Mouse (Mus musculus): ENCODE data around the gene Abcc4. TPM values are rescaled to one million over a fixed set of nuclear protein-coding genes. Genes with fewer than 3 reads are reported as not detected.

Abcc4 gene
- polyA plus RNA-seq, 1 experiment from 2014 or later = 5.2 TPM

- ATAC-seq (ENCODE audit: insufficient read depth, low FRiP score) = no peak
- H3K4me2 ChIP-seq (ENCODE audit: low read depth, low read length) = no peak overlapping the region
- no peaks in the 10 kb centered on the region for H3K36me3 ChIP-seq (ENCODE audit: control insufficient read depth, insufficient read depth, low read length)
- no peaks in the 10 kb centered on the region for H3K4me1 ChIP-seq (ENCODE audit: control insufficient read depth, insufficient read depth, low read length)
- WGBS = 87% methylated on average over 3 of the region's 3 CpGs
- no peaks in the 10 kb centered on the region for H3K27me3 ChIP-seq (ENCODE audit: control insufficient read depth, insufficient read depth, low read length)
- no peak overlapping the region for H3K27ac ChIP-seq (ENCODE audit: low read length)
- H3K9me3 ChIP-seq (replicated peaks; ENCODE audit: control insufficient read depth, low read length) = no peaks in the 10 kb centered on the region
- H3K4me3 ChIP-seq (replicated peaks; ENCODE audit: low read length) = no peak overlapping the region
- H3K9ac ChIP-seq (ENCODE audit: low read length) = no peak overlapping the region
Observed at GRCm38 (mm10) chr14:118598757-118599156, 107.3 kb downstream of the Abcc4 start.

- peak overlapping the region; percentile 17; the same call in 1 of the 2 replicates for H3K27ac ChIP-seq (ENCODE audit: low read length)
- no peak overlapping the region for H3K9ac ChIP-seq (ENCODE audit: low read length)
- H3K36me3 ChIP-seq (ENCODE audit: control insufficient read depth, insufficient read depth, low read length) = no peaks in the 10 kb centered on the region
- ATAC-seq (ENCODE audit: insufficient read depth, low FRiP score) = no peak
- no peak overlapping the region for H3K4me3 ChIP-seq (replicated peaks; ENCODE audit: low read length)
- H3K4me2 ChIP-seq (ENCODE audit: low read depth, low read length) = no peak overlapping the region
- no peaks in the 10 kb centered on the region for H3K9me3 ChIP-seq (replicated peaks; ENCODE audit: control insufficient read depth, low read length)
- WGBS = 75% methylated on average over 13 of the region's 13 CpGs
- peaks cover 9% of the 10 kb centered on the region for H3K4me1 ChIP-seq (ENCODE audit: control insufficient read depth, insufficient read depth, low read length)
- no peaks in the 10 kb centered on the region for H3K27me3 ChIP-seq (ENCODE audit: control insufficient read depth, insufficient read depth, low read length)
Observed at GRCm38 (mm10) chr14:118594463-118594862, 111.6 kb downstream of the Abcc4 start.

- peaks cover 9% of the 10 kb centered on the region for H3K4me1 ChIP-seq (ENCODE audit: control insufficient read depth, insufficient read depth, low read length)
- no peaks in the 10 kb centered on the region for H3K36me3 ChIP-seq (ENCODE audit: control insufficient read depth, insufficient read depth, low read length)
- ATAC-seq (ENCODE audit: insufficient read depth, low FRiP score) = peak; percentile 63
- WGBS = 44% methylated on average over 20 of the region's 20 CpGs
- H3K27me3 ChIP-seq (ENCODE audit: control insufficient read depth, insufficient read depth, low read length) = no peaks in the 10 kb centered on the region
- no peak overlapping the region for H3K27ac ChIP-seq (ENCODE audit: low read length)
- no peaks in the 10 kb centered on the region for H3K9me3 ChIP-seq (replicated peaks; ENCODE audit: control insufficient read depth, low read length)
- no peak overlapping the region for H3K4me3 ChIP-seq (replicated peaks; ENCODE audit: low read length)
- no peak overlapping the region for H3K4me2 ChIP-seq (ENCODE audit: low read depth, low read length)
- no peak overlapping the region for H3K9ac ChIP-seq (ENCODE audit: low read length)
Observed at GRCm38 (mm10) chr14:118591477-118592403, 114.3 kb downstream of the Abcc4 start.

- Histone ChIP-seq H3K4me2 (ENCODE audit: low read depth, low read length) (no peak overlapping the region), H3K4me3 (replicated peaks; ENCODE audit: low read length) (no peak overlapping the region), H3K4me1 (ENCODE audit: control insufficient read depth, insufficient read depth, low read length) (no peaks in the 10 kb centered on the region), H3K36me3 (ENCODE audit: control insufficient read depth, insufficient read depth, low read length) (no peaks in the 10 kb centered on the region), H3K9ac (ENCODE audit: low read length) (no peak overlapping the region), H3K27ac (ENCODE audit: low read length) (no peak overlapping the region), H3K9me3 (replicated peaks; ENCODE audit: control insufficient read depth, low read length) (no peaks in the 10 kb centered on the region), H3K27me3 (ENCODE audit: control insufficient read depth, insufficient read depth, low read length) (no peaks in the 10 kb centered on the region)
- no peak for ATAC-seq (ENCODE audit: insufficient read depth, low FRiP score)
- 67% methylated on average over 8 of the region's 8 CpGs for WGBS
Observed at GRCm38 (mm10) chr14:118582333-118582941, 123.6 kb downstream of the Abcc4 start.

GRCm38 (mm10) chr14:118581673-118582072 is 124.3 kb downstream of the Abcc4 start:
- Histone ChIP-seq H3K4me1 (ENCODE audit: control insufficient read depth, insufficient read depth, low read length) (no peaks in the 10 kb centered on the region), H3K36me3 (ENCODE audit: control insufficient read depth, insufficient read depth, low read length) (no peaks in the 10 kb centered on the region), H3K9me3 (replicated peaks; ENCODE audit: control insufficient read depth, low read length) (no peaks in the 10 kb centered on the region), H3K4me3 (replicated peaks; ENCODE audit: low read length) (no peak overlapping the region), H3K27me3 (ENCODE audit: control insufficient read depth, insufficient read depth, low read length) (no peaks in the 10 kb centered on the region), H3K27ac (ENCODE audit: low read length) (no peak overlapping the region), H3K4me2 (ENCODE audit: low read depth, low read length) (no peak overlapping the region), H3K9ac (ENCODE audit: low read length) (no peak overlapping the region)
- ATAC-seq (ENCODE audit: insufficient read depth, low FRiP score) = no peak
- WGBS = 50% methylated on average over 8 of the region's 8 CpGs

GRCm38 (mm10) chr14:118579013-118579728 is 126.8 kb downstream of the Abcc4 start:
- Histone ChIP-seq H3K9me3 (replicated peaks; ENCODE audit: control insufficient read depth, low read length) (no peaks in the 10 kb centered on the region), H3K4me3 (replicated peaks; ENCODE audit: low read length) (no peak overlapping the region), H3K4me2 (ENCODE audit: low read depth, low read length) (no peak overlapping the region), H3K36me3 (ENCODE audit: control insufficient read depth, insufficient read depth, low read length) (no peaks in the 10 kb centered on the region), H3K4me1 (ENCODE audit: control insufficient read depth, insufficient read depth, low read length) (no peaks in the 10 kb centered on the region), H3K9ac (ENCODE audit: low read length) (no peak overlapping the region), H3K27me3 (ENCODE audit: control insufficient read depth, insufficient read depth, low read length) (no peaks in the 10 kb centered on the region), H3K27ac (ENCODE audit: low read length) (no peak overlapping the region; the same call in 1 of the 2 replicates)
- 65% methylated on average over 19 of the region's 19 CpGs for WGBS
- peak; percentile 81 for ATAC-seq (ENCODE audit: insufficient read depth, low FRiP score)

GRCm38 (mm10) chr14:118577895-118578294 is 128.1 kb downstream of the Abcc4 start:
- Histone ChIP-seq H3K4me2 (ENCODE audit: low read depth, low read length) (no peak overlapping the region), H3K4me1 (ENCODE audit: control insufficient read depth, insufficient read depth, low read length) (no peaks in the 10 kb centered on the region), H3K27me3 (ENCODE audit: control insufficient read depth, insufficient read depth, low read length) (no peaks in the 10 kb centered on the region), H3K4me3 (replicated peaks; ENCODE audit: low read length) (no peak overlapping the region), H3K9me3 (replicated peaks; ENCODE audit: control insufficient read depth, low read length) (no peaks in the 10 kb centered on the region), H3K36me3 (ENCODE audit: control insufficient read depth, insufficient read depth, low read length) (no peaks in the 10 kb centered on the region), H3K9ac (ENCODE audit: low read length) (no peak overlapping the region), H3K27ac (ENCODE audit: low read length) (no peak overlapping the region)
- WGBS = 85% methylated on average over 5 of the region's 5 CpGs
- ATAC-seq (ENCODE audit: insufficient read depth, low FRiP score) = no peak

GRCm38 (mm10) chr14:118572688-118573245 is 133.3 kb downstream of the Abcc4 start:
- Histone ChIP-seq H3K9me3 (replicated peaks; ENCODE audit: control insufficient read depth, low read length) (no peaks in the 10 kb centered on the region), H3K36me3 (ENCODE audit: control insufficient read depth, insufficient read depth, low read length) (no peaks in the 10 kb centered on the region), H3K4me1 (ENCODE audit: control insufficient read depth, insufficient read depth, low read length) (no peaks in the 10 kb centered on the region), H3K4me2 (ENCODE audit: low read depth, low read length) (no peak overlapping the region), H3K9ac (ENCODE audit: low read length) (no peak overlapping the region), H3K27me3 (ENCODE audit: control insufficient read depth, insufficient read depth, low read length) (no peaks in the 10 kb centered on the region), H3K27ac (ENCODE audit: low read length) (no peak overlapping the region), H3K4me3 (replicated peaks; ENCODE audit: low read length) (no peak overlapping the region)
- 74% methylated on average over 9 of the region's 9 CpGs for WGBS
- no peak for ATAC-seq (ENCODE audit: insufficient read depth, low FRiP score)
